Mouse (Mus musculus): ENCODE measurements around the gene Pdrg1.

GRCm38 (mm10) chr2:152991529-152991928, 23.7 kb downstream of the Pdrg1 start:
- TF ChIP-seq CTCF (IDR thresholded peaks at IDR 0.05; ENCODE audit: control insufficient read depth, insufficient read depth, low read length) (no peak), POLR2A (IDR thresholded peaks at IDR 0.05; ENCODE audit: borderline replicate concordance, control insufficient read depth, low read depth, low read length) (no peak)

Data from bone marrow, adult 2 months (tissue).